Mouse (Mus musculus) hindbrain, embryonic 11.5 days (tissue): ENCODE results near the gene Fhad1. TPM values are rescaled to one million over a fixed set of nuclear protein-coding genes. Genes with fewer than 3 reads are reported as not detected.

Experiments
- ATAC-seq: fragments of 200-750 bp; cut with Nextera tagmentation; 2 replicates; pipeline ENCODE4 v1.8.0; 2017; ENCODE audit warnings: mild to moderate bottlenecking, moderate TSS enrichment, moderate library complexity; ENCODE audit not compliant: low FRiP score
- DNase-seq: peaks from one replicate; pipeline ENCODE4 v3.0.0-alpha.2; 2015; ENCODE audit warnings: low spot score
- H3K27ac ChIP-seq: fragments of 300-500 bp; sonication (generic); 2 replicates; pipeline ENCODE4 v1.5.1; 2014; ENCODE audit warnings: mild to moderate bottlenecking, low read depth, low read length
- H3K27me3 ChIP-seq: fragments of 300-500 bp; sonication (generic); 2 replicates; pipeline ENCODE4 v1.6.1; 2014; ENCODE audit warnings: mild to moderate bottlenecking, low read length, moderate library complexity, mixed read lengths; ENCODE audit not compliant: control insufficient read depth, insufficient read depth
- H3K36me3 ChIP-seq: fragments of 300-500 bp; sonication (generic); 2 replicates; pipeline ENCODE4 v1.6.1; 2014; ENCODE audit warnings: mild to moderate bottlenecking, low read length, moderate library complexity, mixed read lengths; ENCODE audit not compliant: control insufficient read depth, insufficient read depth
- H3K4me1 ChIP-seq: fragments of 300-500 bp; sonication (generic); replicated peaks from 2 replicates; pipeline ENCODE4 v1.6.1; 2014; ENCODE audit warnings: low read length, mixed read lengths; ENCODE audit not compliant: control insufficient read depth, insufficient read depth
- H3K4me2 ChIP-seq: fragments of 300-500 bp; sonication (generic); replicated peaks from 2 replicates; pipeline ENCODE4 v1.6.1; 2014; ENCODE audit warnings: mild to moderate bottlenecking, low read depth, low read length
- H3K4me3 ChIP-seq: fragments of 300-500 bp; sonication (generic); 2 replicates; pipeline ENCODE4 v1.5.1; 2014; ENCODE audit warnings: low read depth, low read length
- H3K9ac ChIP-seq: fragments of 300-500 bp; sonication (generic); 2 replicates; pipeline ENCODE4 v1.6.1; 2014; ENCODE audit warnings: low read depth, low read length
- H3K9me3 ChIP-seq: fragments of 300-500 bp; sonication (generic); 2 replicates; pipeline ENCODE4 v1.6.1; 2016; ENCODE audit warnings: low read length; ENCODE audit not compliant: control insufficient read depth
- whole genome bisulfite sequencing: fragments of 180-500 bp; shearing (Covaris S2); extraction: QIAGEN DNeasy Blood & Tissue Kit; methylation state at CpG from one replicate; pipeline ENCODE4 v1.1.7; 2014; 5-methylcytosine and 5-hydroxymethylcytosine counted together
- polyA plus RNA-seq: library from polyadenylated mRNA; unstranded; fragments of >200 nt; fragmentation: Nextera tagmentation; extraction: Ambion mirVana; gene quantifications from 2 replicates; pipeline ENCODE4 v1.2.1, GENCODE M21; 2014

Fhad1 gene
- polyA plus RNA-seq, 1 experiment from 2014 or later, result 3.5 TPM

- Histone ChIP-seq H3K9ac (no peak overlapping the region), H3K4me2 (no peak overlapping the region), H3K27ac (no peak overlapping the region), H3K36me3 (no peaks in the 10 kb centered on the region), H3K9me3 (no peaks in the 10 kb centered on the region), H3K27me3 (no peaks in the 10 kb centered on the region), H3K4me3 (no peak overlapping the region), H3K4me1 (no peaks in the 10 kb centered on the region; the same call in 1 of the 2 replicates)
- WGBS, result 92% methylated on average over 5 of the region's 5 CpGs
- no peak for DNase-seq
- no peak for ATAC-seq
Measured at GRCm38 (mm10) chr4:141956931-141957330, 58.0 kb downstream of the Fhad1 start.

GRCm38 (mm10) chr4:141954770-141955720 lies 59.8 kb downstream of the Fhad1 start:
- no peak overlapping the region for H3K4me3 ChIP-seq
- no peaks in the 10 kb centered on the region for H3K36me3 ChIP-seq
- no peak overlapping the region for H3K27ac ChIP-seq
- WGBS, result 69% methylated on average over 16 of the region's 16 CpGs
- no peak overlapping the region for H3K4me2 ChIP-seq
- DNase-seq (no peak), ATAC-seq (no peak)
- H3K9ac ChIP-seq, result no peak overlapping the region
- no peaks in the 10 kb centered on the region for H3K9me3 ChIP-seq
- H3K4me1 ChIP-seq, result no peaks in the 10 kb centered on the region; the same call in 1 of the 2 replicates
- H3K27me3 ChIP-seq, result no peaks in the 10 kb centered on the region

- Histone ChIP-seq H3K27me3 (no peaks in the 10 kb centered on the region), H3K4me1 (no peaks in the 10 kb centered on the region; the same call in 1 of the 2 replicates), H3K4me3 (no peak overlapping the region), H3K9ac (no peak overlapping the region), H3K4me2 (no peak overlapping the region), H3K36me3 (no peaks in the 10 kb centered on the region), H3K9me3 (no peaks in the 10 kb centered on the region), H3K27ac (no peak overlapping the region)
- DNase-seq (no peak), ATAC-seq (no peak)
- 74% methylated on average over 5 of the region's 6 CpGs for WGBS
Measured at GRCm38 (mm10) chr4:141953859-141954258, 61.0 kb downstream of the Fhad1 start.

- H3K4me2 ChIP-seq, result no peak overlapping the region
- H3K4me3 ChIP-seq, result no peak overlapping the region
- H3K36me3 ChIP-seq, result no peaks in the 10 kb centered on the region
- H3K27ac ChIP-seq, result no peak overlapping the region
- DNase-seq (no peak), ATAC-seq (no peak)
- 79% methylated on average over 9 of the region's 9 CpGs for WGBS
- no peaks in the 10 kb centered on the region for H3K9me3 ChIP-seq
- H3K27me3 ChIP-seq, result no peaks in the 10 kb centered on the region
- H3K4me1 ChIP-seq, result no peaks in the 10 kb centered on the region; the same call in 1 of the 2 replicates
- H3K9ac ChIP-seq, result no peak overlapping the region
Measured at GRCm38 (mm10) chr4:141953291-141953690, 61.6 kb downstream of the Fhad1 start.

GRCm38 (mm10) chr4:141952824-141953223 lies 62.1 kb downstream of the Fhad1 start:
- H3K4me1 ChIP-seq, result no peaks in the 10 kb centered on the region; the same call in 1 of the 2 replicates
- H3K4me2 ChIP-seq, result no peak overlapping the region
- H3K27ac ChIP-seq, result no peak overlapping the region
- H3K27me3 ChIP-seq, result no peaks in the 10 kb centered on the region
- WGBS, result 69% methylated on average over 5 of the region's 5 CpGs
- ATAC-seq, result no peak
- H3K9ac ChIP-seq, result no peak overlapping the region
- DNase-seq, result no peak
- H3K9me3 ChIP-seq, result no peaks in the 10 kb centered on the region
- H3K36me3 ChIP-seq, result no peaks in the 10 kb centered on the region
- no peak overlapping the region for H3K4me3 ChIP-seq

GRCm38 (mm10) chr4:141952114-141952513 lies 62.8 kb downstream of the Fhad1 start:
- 72% methylated on average over 17 of the region's 17 CpGs for WGBS
- Histone ChIP-seq H3K9ac (no peak overlapping the region), H3K9me3 (no peaks in the 10 kb centered on the region), H3K4me1 (no peaks in the 10 kb centered on the region; the same call in 1 of the 2 replicates), H3K4me2 (no peak overlapping the region), H3K36me3 (no peaks in the 10 kb centered on the region), H3K27ac (no peak overlapping the region), H3K27me3 (no peaks in the 10 kb centered on the region), H3K4me3 (no peak overlapping the region)
- no peak for ATAC-seq
- no peak for DNase-seq

GRCm38 (mm10) chr4:141949436-141949835 lies 65.4 kb downstream of the Fhad1 start:
- 70% methylated on average over 13 of the region's 13 CpGs for WGBS
- Histone ChIP-seq H3K4me1 (no peaks in the 10 kb centered on the region), H3K9me3 (no peaks in the 10 kb centered on the region), H3K4me3 (no peak overlapping the region), H3K36me3 (no peaks in the 10 kb centered on the region), H3K4me2 (no peak overlapping the region), H3K9ac (no peak overlapping the region), H3K27me3 (no peaks in the 10 kb centered on the region), H3K27ac (no peak overlapping the region)
- ATAC-seq, result no peak
- no peak for DNase-seq

GRCm38 (mm10) chr4:141948822-141949221 lies 66.1 kb downstream of the Fhad1 start:
- H3K9ac ChIP-seq, result no peak overlapping the region
- 89% methylated on average over 3 of the region's 3 CpGs for WGBS

GRCm38 (mm10) chr4:141942403-141942802 lies 72.5 kb downstream of the Fhad1 start:
- Histone ChIP-seq H3K36me3 (no peaks in the 10 kb centered on the region), H3K4me1 (peaks cover 4% of the 10 kb centered on the region; the same call in 1 of the 2 replicates), H3K4me2 (no peak overlapping the region), H3K4me3 (no peak overlapping the region), H3K9ac (no peak overlapping the region), H3K27ac (no peak overlapping the region), H3K27me3 (no peaks in the 10 kb centered on the region), H3K9me3 (no peaks in the 10 kb centered on the region)
- peak; percentile 41 for ATAC-seq
- peak; percentile 33 for DNase-seq
- 28% methylated on average over 11 of the region's 11 CpGs for WGBS

More at GRCm38 (mm10) chr4:141948822-141949221, 66.1 kb downstream of the Fhad1 start:
- no peak for DNase-seq
- Histone ChIP-seq H3K4me2 (no peak overlapping the region), H3K9me3 (no peaks in the 10 kb centered on the region), H3K36me3 (no peaks in the 10 kb centered on the region), H3K4me3 (no peak overlapping the region), H3K27ac (no peak overlapping the region), H3K27me3 (no peaks in the 10 kb centered on the region), H3K4me1 (no peaks in the 10 kb centered on the region)
- no peak for ATAC-seq
